Mouse (Mus musculus): ENCODE measurements around the gene Ush1c.

GRCm38 (mm10) chr7:46238346-46238745, at the start of gene Ush1c:
- TF ChIP-seq CTCF (IDR thresholded peaks at IDR 0.05; ENCODE audit: insufficient read depth, low read length) (no peak), POLR2A (IDR thresholded peaks at IDR 0.05; ENCODE audit: borderline replicate concordance, extremely low read depth, low read depth, low read length) (no peak)

Data from lung, adult 2 months (tissue).